Mouse (Mus musculus) MEL (cell line): ENCODE measurements around the gene Rras2.

Source experiments
- BHLHE40 ChIP-seq: IDR thresholded peaks from 2 replicates; pipeline ENCODE4 v1.6.1; 2012; ENCODE audit warnings: low read depth, mild to moderate bottlenecking, inconsistent platforms, low read length, improper control_type of control experiment, borderline replicate concordance
- CHD1 ChIP-seq: IDR thresholded peaks from 2 replicates; pipeline ENCODE4 v1.6.1; 2012; ENCODE audit warnings: low read depth, mild to moderate bottlenecking, inconsistent platforms, low read length, improper control_type of control experiment
- CTCF ChIP-seq, 3 experiments: IDR thresholded peaks in 2 of 3; conservative IDR thresholded peaks in 1 of 3; 2 replicates each; pipeline ENCODE4 v1.5.1; 2011 to 2012; ENCODE audit warnings: low read length in 3 of 3, low read depth in 2 of 3, mild to moderate bottlenecking in 2 of 3, improper control_type of control experiment in 1 of 3, inconsistent platforms in 1 of 3, mixed read lengths in 1 of 3, moderate library complexity in 1 of 3; ENCODE audit not compliant: control insufficient read depth in 1 of 3, insufficient read depth in 1 of 3, poor library complexity in 1 of 3, severe bottlenecking in 1 of 3
- E2F4 ChIP-seq: IDR thresholded peaks from 2 replicates; pipeline ENCODE4 v1.6.1; 2011; ENCODE audit warnings: low read depth, low read length, improper control_type of control experiment, borderline replicate concordance
- EP300 ChIP-seq, 2 experiments: IDR thresholded peaks; 2 replicates each; pipeline ENCODE4 v1.6.1; 2011; ENCODE audit warnings: improper control_type of control experiment in 2 of 2, low read length in 2 of 2, low read depth in 1 of 2, mild to moderate bottlenecking in 1 of 2
- GATA1 ChIP-seq: IDR thresholded peaks from 2 replicates; pipeline ENCODE4 v1.6.1; 2011; ENCODE audit warnings: low read depth, low read length, improper control_type of control experiment
- HCFC1 ChIP-seq: IDR thresholded peaks from 2 replicates; pipeline ENCODE4 v1.6.1; 2012; ENCODE audit warnings: low read depth, mild to moderate bottlenecking, inconsistent platforms, low read length, improper control_type of control experiment, moderate library complexity
- KAT2A ChIP-seq: conservative IDR thresholded peaks from 2 replicates; pipeline ENCODE4 v1.6.1; 2012; ENCODE audit warnings: low read depth, low read length, improper control_type of control experiment, inconsistent platforms
- POLR2A ChIP-seq, 2 experiments: IDR thresholded peaks; 2 replicates each; pipeline ENCODE4 v1.6.1; 2011 to 2012; ENCODE audit warnings: low read length in 2 of 2, mild to moderate bottlenecking in 2 of 2, control low read depth in 1 of 2, improper control_type of control experiment in 1 of 2, low read depth in 1 of 2, moderate library complexity in 1 of 2; ENCODE audit not compliant: control insufficient read depth in 1 of 2, insufficient read depth in 1 of 2, poor library complexity in 1 of 2
- TAL1 ChIP-seq: IDR thresholded peaks from 2 replicates; pipeline ENCODE4 v1.6.1; 2012; ENCODE audit warnings: mild to moderate bottlenecking, inconsistent platforms, low read length, moderate library complexity, mixed read lengths
- TBP ChIP-seq: IDR thresholded peaks from 2 replicates; pipeline ENCODE4 v1.8.0; 2011; ENCODE audit warnings: low read depth, low read length, improper control_type of control experiment
- TCF12 ChIP-seq: IDR thresholded peaks from 2 replicates; pipeline ENCODE4 v1.6.1; 2014; ENCODE audit warnings: low read depth, mild to moderate bottlenecking, inconsistent platforms, low read length, improper control_type of control experiment, moderate library complexity
- UBTF ChIP-seq: IDR thresholded peaks from 2 replicates; pipeline ENCODE4 v1.6.1; 2012; ENCODE audit warnings: low read depth, mild to moderate bottlenecking, inconsistent platforms, low read length, improper control_type of control experiment, moderate library complexity, borderline replicate concordance; ENCODE audit not compliant: insufficient read depth
- ZMIZ1 ChIP-seq: IDR thresholded peaks from 2 replicates; pipeline ENCODE4 v1.6.1; 2012; ENCODE audit warnings: low read depth, mild to moderate bottlenecking, inconsistent platforms, low read length, improper control_type of control experiment, moderate library complexity

DNA sequence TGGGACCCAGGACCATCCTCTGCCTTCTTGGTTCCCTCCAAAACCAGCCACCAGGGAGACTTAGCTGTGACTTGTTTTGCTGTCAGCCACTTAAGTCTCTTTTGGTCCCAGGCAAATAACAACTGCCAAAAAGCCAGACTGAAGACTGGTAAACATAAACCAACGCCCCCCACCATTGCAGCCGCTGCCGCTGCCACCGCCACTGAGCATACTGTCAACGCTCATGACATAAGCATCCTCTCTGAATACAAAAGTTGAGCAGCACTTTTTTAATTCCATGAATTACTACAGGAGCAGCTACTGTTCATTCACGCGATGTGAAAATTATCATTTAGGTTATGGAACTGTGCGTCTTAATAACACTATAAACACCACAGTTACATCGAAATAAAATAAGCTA is 1.6 kb downstream of the Rras2 start:
- TF ChIP-seq E2F4 (no peak), TAL1 (no peak), KAT2A (no peak), HCFC1 (no peak), POLR2A (IDR thresholded peaks at IDR 0.05; ENCODE audit: control insufficient read depth in 1 of 2, insufficient read depth in 1 of 2, low read depth in 1 of 2, low read length in 2 of 2, poor library complexity in 1 of 2) (no peak), CTCF (IDR thresholded peaks at IDR 0.05 in 2 of 3, conservative IDR thresholded peaks at IDR 0.05 in 1 of 3; ENCODE audit: control insufficient read depth in 1 of 3, insufficient read depth in 1 of 3, low read depth in 2 of 3, low read length in 3 of 3, poor library complexity in 1 of 3, severe bottlenecking in 1 of 3) (no peak), GATA1 (no peak), BHLHE40 (no peak), CHD1 (no peak), EP300 (IDR thresholded peaks at IDR 0.05; ENCODE audit: low read depth in 1 of 2, low read length in 2 of 2) (no peak), TBP (no peak), ZMIZ1 (no peak), UBTF (no peak), TCF12 (no peak)
